ENCODE assay signal across 8 mouse cellular contexts in genomic region chr1:193503624-193504325, GRCm38 (mm10).
DNase-seq lines count a peak whose midpoint lies in the region; ATAC-seq and TF ChIP-seq lines count a peak whose summit lies in the region.

No protein-coding gene starts in this region.

- no peaks in the 10 kb centered on the region for H3K27me3 ChIP-seq in hindbrain, embryonic 16.5 days (replicated peaks; ENCODE audit: control insufficient read depth, insufficient read depth, low read length)
- H3K27me3 ChIP-seq in stomach, embryonic 16.5 days (ENCODE audit: control insufficient read depth, insufficient read depth, low read length) = no peaks in the 10 kb centered on the region

- peak; percentile 69 for TF ChIP-seq CTCF in gastrocnemius, adult 2 months (IDR thresholded peaks at IDR 0.05)

- WGBS in hindbrain, embryonic 16.5 days = 32% methylated on average over 3 of the region's 3 CpGs
- 30% methylated on average over 3 of the region's 3 CpGs for WGBS in stomach, embryonic 16.5 days

- DNase-seq in gastrocnemius, adult 2 months = peak; percentile 30
- no peak for DNase-seq in gastrocnemius, postnatal 25 days
- DNase-seq in brain, adult 2 months (ENCODE audit: low read depth, low spot score) = peak; percentile 72
- DNase-seq in fat pad, adult 2 months (ENCODE audit: extremely low read depth, low read depth, low spot score) = peak; percentile 97
- peak; percentile 15 for DNase-seq in left cerebral cortex, adult 11 months (ENCODE audit: low spot score)
- peak; percentile 71 for DNase-seq in mesoderm, embryonic 11.5 days (ENCODE audit: low read depth, low spot score)

- intact Hi-C loops in gastrocnemius, adult 2 months (cut with DNase I) = no loop called here

- H3K27ac ChIP-seq in gastrocnemius, adult 2 months = no peak overlapping the region
- no peak overlapping the region for H3K27ac ChIP-seq in hindbrain, embryonic 16.5 days (ENCODE audit: low read depth, low read length)
- peak overlapping the region; percentile 19; the same call in 1 of the 2 replicates for H3K27ac ChIP-seq in stomach, embryonic 16.5 days (ENCODE audit: low read length)

- H3K4me1 ChIP-seq in hindbrain, embryonic 16.5 days (ENCODE audit: control insufficient read depth, insufficient read depth, low read depth, low read length) = no peaks in the 10 kb centered on the region
- peaks cover 4% of the 10 kb centered on the region; the same call in 1 of the 2 replicates for H3K4me1 ChIP-seq in stomach, embryonic 16.5 days (ENCODE audit: control insufficient read depth, insufficient read depth, low read length)

- H3K9me3 ChIP-seq in hindbrain, embryonic 16.5 days (ENCODE audit: control insufficient read depth, low read length) = no peaks in the 10 kb centered on the region
- no peaks in the 10 kb centered on the region for H3K9me3 ChIP-seq in stomach, embryonic 16.5 days (replicated peaks; ENCODE audit: control insufficient read depth, low read length)

- H3K36me3 ChIP-seq in hindbrain, embryonic 16.5 days (ENCODE audit: control insufficient read depth, insufficient read depth, low read length) = no peaks in the 10 kb centered on the region
- H3K36me3 ChIP-seq in stomach, embryonic 16.5 days (ENCODE audit: control insufficient read depth, insufficient read depth, low read length) = no peaks in the 10 kb centered on the region

- no peak overlapping the region for H3K9ac ChIP-seq in hindbrain, embryonic 16.5 days (ENCODE audit: low read depth, low read length)
- H3K9ac ChIP-seq in stomach, embryonic 16.5 days (ENCODE audit: low read length) = no peak overlapping the region

- no peak overlapping the region for H3K4me2 ChIP-seq in hindbrain, embryonic 16.5 days (ENCODE audit: low read length)
- no peak overlapping the region for H3K4me2 ChIP-seq in stomach, embryonic 16.5 days (ENCODE audit: low read depth, low read length)

- ATAC-seq in hindbrain, embryonic 16.5 days = peak; percentile 58; the same call in 1 of the 2 replicates
- ATAC-seq in stomach, embryonic 16.5 days (ENCODE audit: insufficient read depth, low FRiP score) = no peak

- no peak overlapping the region for H3K4me3 ChIP-seq in gastrocnemius, adult 2 months
- H3K4me3 ChIP-seq in hindbrain, embryonic 16.5 days (ENCODE audit: low read length) = no peak overlapping the region
- no peak overlapping the region for H3K4me3 ChIP-seq in stomach, embryonic 16.5 days (replicated peaks; ENCODE audit: low read length)
